Mouse (Mus musculus) MEL (cell line): ENCODE data around the gene Lrtm2.

ENCODE experiments used
- CTCF ChIP-seq, 3 experiments: IDR thresholded peaks in 2 of 3; conservative IDR thresholded peaks in 1 of 3; 2 replicates each; pipeline ENCODE4 v1.5.1; 2011 to 2012; ENCODE audit warnings: low read length in 3 of 3, low read depth in 2 of 3, mild to moderate bottlenecking in 2 of 3, improper control_type of control experiment in 1 of 3, inconsistent platforms in 1 of 3, mixed read lengths in 1 of 3, moderate library complexity in 1 of 3; ENCODE audit not compliant: control insufficient read depth in 1 of 3, insufficient read depth in 1 of 3, poor library complexity in 1 of 3, severe bottlenecking in 1 of 3
- MAX ChIP-seq: IDR thresholded peaks from 2 replicates; pipeline ENCODE4 v1.6.1; 2011; ENCODE audit warnings: low read length, improper control_type of control experiment
- MYB ChIP-seq: IDR thresholded peaks from 2 replicates; pipeline ENCODE4 v1.6.1; 2011; ENCODE audit warnings: mild to moderate bottlenecking, low read depth, low read length, improper control_type of control experiment
- POLR2A ChIP-seq, 2 experiments: IDR thresholded peaks; 2 replicates each; pipeline ENCODE4 v1.6.1; 2011 to 2012; ENCODE audit warnings: low read length in 2 of 2, mild to moderate bottlenecking in 2 of 2, control low read depth in 1 of 2, improper control_type of control experiment in 1 of 2, low read depth in 1 of 2, moderate library complexity in 1 of 2; ENCODE audit not compliant: control insufficient read depth in 1 of 2, insufficient read depth in 1 of 2, poor library complexity in 1 of 2

GRCm38 (mm10) chr6:119276713-119277112, 53.9 kb downstream of the Lrtm2 start:
- TF ChIP-seq CTCF (IDR thresholded peaks at IDR 0.05 in 2 of 3, conservative IDR thresholded peaks at IDR 0.05 in 1 of 3; ENCODE audit: control insufficient read depth in 1 of 3, insufficient read depth in 1 of 3, low read depth in 2 of 3, low read length in 3 of 3, poor library complexity in 1 of 3, severe bottlenecking in 1 of 3) (no peak), POLR2A (IDR thresholded peaks at IDR 0.05; ENCODE audit: control insufficient read depth in 1 of 2, insufficient read depth in 1 of 2, low read depth in 1 of 2, low read length in 2 of 2, poor library complexity in 1 of 2) (no peak), MAX (no peak), MYB (no peak)
